Mouse (Mus musculus) cortical plate, adult 2 months (tissue): ENCODE measurements around the gene Acss3.

ENCODE experiments used
- CTCF ChIP-seq: fragments of 200-500 bp; IDR thresholded peaks from 2 replicates; pipeline ENCODE4 v1.5.1; 2011; ENCODE audit warnings: mild to moderate bottlenecking, control low read depth, low read length; ENCODE audit not compliant: insufficient read depth; ENCODE audit errors: extremely low read depth
- POLR2A ChIP-seq: fragments of 200-500 bp; IDR thresholded peaks from 2 replicates; pipeline ENCODE4 v1.6.1; 2011; ENCODE audit warnings: mild to moderate bottlenecking, low read length, control low read depth; ENCODE audit not compliant: insufficient read depth; ENCODE audit errors: extremely low read depth

DNA sequence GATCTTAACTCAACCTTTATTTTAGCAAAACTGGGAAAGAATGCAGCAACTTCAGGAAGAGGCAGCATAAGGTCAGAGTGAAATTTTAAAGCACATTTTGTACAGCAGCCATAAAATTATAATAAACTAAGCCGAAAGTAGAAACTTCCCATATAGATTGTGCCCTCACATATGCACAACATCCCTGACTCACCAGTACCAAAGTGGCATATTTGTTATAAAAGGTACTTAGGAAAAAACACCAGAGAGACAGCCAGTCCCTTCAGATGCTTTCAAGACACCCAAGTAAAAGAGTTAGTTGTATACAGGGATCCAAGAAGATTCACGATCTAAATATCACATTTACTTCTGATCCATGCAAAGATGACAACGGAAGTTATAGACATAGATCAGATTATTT lies 184.6 kb downstream of the Acss3 start:
- TF ChIP-seq POLR2A (no peak), CTCF (no peak)
